Mouse (Mus musculus) MEL (cell line): Measurements from ENCODE around the gene Ctla2a. TPM values are rescaled to one million over a fixed set of nuclear protein-coding genes. Genes with fewer than 3 reads are reported as not detected.

Experiments
- DNase-seq: peaks from one replicate; pipeline ENCODE4 v3.0.0; 2011; ENCODE audit warnings: low read depth, low spot score
- H3K27ac ChIP-seq: 2 replicates; pipeline ENCODE4 v1.5.1; 2012; ENCODE audit warnings: low read depth, mild to moderate bottlenecking, control low read depth, low read length, moderate library complexity; ENCODE audit not compliant: control insufficient read depth
- H3K27me3 ChIP-seq, 2 experiments: fragments of 150-350 bp in 1 of 2; sonication (generic) in 1 of 2; 2 replicates each; pipeline ENCODE4 v1.6.1; 2012; ENCODE audit warnings: low read length in 2 of 2, mild to moderate bottlenecking in 2 of 2, improper control_type of control experiment in 1 of 2, moderate library complexity in 1 of 2; ENCODE audit not compliant: insufficient read depth in 2 of 2, control insufficient read depth in 1 of 2
- H3K36me3 ChIP-seq, 2 experiments: 2 replicates each; pipeline ENCODE4 v1.6.1; 2012 to 2014; ENCODE audit warnings: low read length in 2 of 2, improper control_type of control experiment in 1 of 2, inconsistent platforms in 1 of 2, mild to moderate bottlenecking in 1 of 2; ENCODE audit not compliant: insufficient read depth in 2 of 2, control insufficient read depth in 1 of 2
- H3K4me1 ChIP-seq, 2 experiments: fragments of 150-350 bp in 1 of 2; sonication (generic) in 1 of 2; 2 replicates each; pipeline ENCODE4 v1.6.1; 2012; ENCODE audit warnings: low read length in 2 of 2, improper control_type of control experiment in 1 of 2, mild to moderate bottlenecking in 1 of 2; ENCODE audit not compliant: insufficient read depth in 2 of 2, control insufficient read depth in 1 of 2
- H3K4me3 ChIP-seq, 2 experiments: fragments of 150-350 bp in 1 of 2; sonication (generic) in 1 of 2; 2 replicates each; pipeline ENCODE4 v1.5.1; 2012; ENCODE audit warnings: low read depth in 2 of 2, low read length in 2 of 2, mild to moderate bottlenecking in 2 of 2, moderate library complexity in 2 of 2, control low read depth in 1 of 2, improper control_type of control experiment in 1 of 2; ENCODE audit not compliant: control insufficient read depth in 1 of 2, insufficient read depth in 1 of 2
- H3K79me2 ChIP-seq: 2 replicates; pipeline ENCODE4 v1.6.1; 2012; ENCODE audit warnings: mild to moderate bottlenecking, low read length, moderate library complexity; ENCODE audit not compliant: control insufficient read depth, poor library complexity, insufficient read depth
- H3K9ac ChIP-seq: 2 replicates; pipeline ENCODE4 v1.6.1; 2012; ENCODE audit warnings: low read depth, mild to moderate bottlenecking, control low read depth, low read length, moderate library complexity; ENCODE audit not compliant: control insufficient read depth, poor library complexity, severe bottlenecking
- H3K9me3 ChIP-seq: fragments of 150-350 bp; sonication (generic); replicated peaks from 2 replicates; pipeline ENCODE4 v1.6.1; 2012; ENCODE audit warnings: mild to moderate bottlenecking, low read length, improper control_type of control experiment, moderate library complexity; ENCODE audit not compliant: insufficient read depth
- BHLHE40 ChIP-seq: IDR thresholded peaks from 2 replicates; pipeline ENCODE4 v1.6.1; 2012; ENCODE audit warnings: low read depth, mild to moderate bottlenecking, inconsistent platforms, low read length, improper control_type of control experiment, borderline replicate concordance
- CHD2 ChIP-seq: IDR thresholded peaks from 2 replicates; pipeline ENCODE4 v1.6.1; 2011; ENCODE audit warnings: low read length, improper control_type of control experiment
- HCFC1 ChIP-seq: IDR thresholded peaks from 2 replicates; pipeline ENCODE4 v1.6.1; 2012; ENCODE audit warnings: low read depth, mild to moderate bottlenecking, inconsistent platforms, low read length, improper control_type of control experiment, moderate library complexity
- KAT2A ChIP-seq: conservative IDR thresholded peaks from 2 replicates; pipeline ENCODE4 v1.6.1; 2012; ENCODE audit warnings: low read depth, low read length, improper control_type of control experiment, inconsistent platforms
- MAX ChIP-seq: IDR thresholded peaks from 2 replicates; pipeline ENCODE4 v1.6.1; 2011; ENCODE audit warnings: low read length, improper control_type of control experiment
- MYB ChIP-seq: IDR thresholded peaks from 2 replicates; pipeline ENCODE4 v1.6.1; 2011; ENCODE audit warnings: mild to moderate bottlenecking, low read depth, low read length, improper control_type of control experiment
- NELFE ChIP-seq: IDR thresholded peaks from 2 replicates; pipeline ENCODE4 v1.6.1; 2011; ENCODE audit warnings: low read depth, low read length, improper control_type of control experiment
- NRF1 ChIP-seq: IDR thresholded peaks from 2 replicates; pipeline ENCODE4 v1.6.1; 2014; ENCODE audit warnings: low read depth, mild to moderate bottlenecking, inconsistent platforms, low read length, improper control_type of control experiment, moderate library complexity; ENCODE audit not compliant: poor library complexity, insufficient read depth, severe bottlenecking
- RAD21 ChIP-seq: IDR thresholded peaks from 2 replicates; pipeline ENCODE4 v1.6.1; 2011; ENCODE audit warnings: mild to moderate bottlenecking, low read depth, low read length, improper control_type of control experiment
- RCOR1 ChIP-seq: IDR thresholded peaks from 2 replicates; pipeline ENCODE4 v1.6.1; 2012; ENCODE audit warnings: low read depth, mild to moderate bottlenecking, inconsistent platforms, low read length, improper control_type of control experiment
- SMC3 ChIP-seq: IDR thresholded peaks from 2 replicates; pipeline ENCODE4 v1.6.1; 2011; ENCODE audit warnings: low read depth, low read length, improper control_type of control experiment
- TAL1 ChIP-seq: IDR thresholded peaks from 2 replicates; pipeline ENCODE4 v1.6.1; 2012; ENCODE audit warnings: mild to moderate bottlenecking, inconsistent platforms, low read length, moderate library complexity, mixed read lengths
- TBP ChIP-seq: IDR thresholded peaks from 2 replicates; pipeline ENCODE4 v1.8.0; 2011; ENCODE audit warnings: low read depth, low read length, improper control_type of control experiment
- TCF12 ChIP-seq: IDR thresholded peaks from 2 replicates; pipeline ENCODE4 v1.6.1; 2014; ENCODE audit warnings: low read depth, mild to moderate bottlenecking, inconsistent platforms, low read length, improper control_type of control experiment, moderate library complexity
- USF1 ChIP-seq: IDR thresholded peaks from 2 replicates; pipeline ENCODE4 v1.6.1; 2014; ENCODE audit warnings: low read depth, mild to moderate bottlenecking, inconsistent platforms, low read length, improper control_type of control experiment, moderate library complexity
- ZC3H11A ChIP-seq: IDR thresholded peaks from 2 replicates; pipeline ENCODE4 v1.6.1; 2012; ENCODE audit warnings: low read depth, mild to moderate bottlenecking, inconsistent platforms, low read length, improper control_type of control experiment
- ZKSCAN1 ChIP-seq: IDR thresholded peaks from 2 replicates; pipeline ENCODE4 v1.6.1; 2012; ENCODE audit warnings: low read depth, mild to moderate bottlenecking, inconsistent platforms, low read length, improper control_type of control experiment, moderate library complexity
- ZNF384 ChIP-seq: IDR thresholded peaks from 2 replicates; pipeline ENCODE4 v1.6.1; 2012; ENCODE audit warnings: low read depth, mild to moderate bottlenecking, inconsistent platforms, low read length, improper control_type of control experiment
- polyA plus RNA-seq, 2 experiments: library from polyadenylated mRNA; stranded (reverse) in 1 of 2; unstranded in 1 of 2; fragments of >175 nt in 1 of 2; fragments of >200 nt in 1 of 2; gene quantifications; 2 replicates each; pipeline versions ENCODE4 v1.2.1 to v1.2.4; 2012; ENCODE audit warnings: low replicate concordance in 2 of 2, low read depth in 1 of 2; ENCODE audit not compliant: insufficient read length in 2 of 2, insufficient read depth in 1 of 2, missing spikeins in 1 of 2
- total RNA-seq: library from RNA; depleted of rRNA; stranded (reverse); fragments of 300-350 nt; gene quantifications from 2 replicates; pipeline ENCODE4 v1.2.3, GENCODE M21; 2012; rRNA removed

Gene Ctla2a
- total and polyA plus RNA-seq, 3 experiments = 0.81 to 1.7 TPM; not detected in 1

- no peak overlapping the region for H3K4me3 ChIP-seq
- no peak for TF ChIP-seq ZC3H11A
- TF ChIP-seq RCOR1 = no peak
- no peak overlapping the region for H3K9ac ChIP-seq
- H3K36me3 ChIP-seq = no peaks in the 10 kb centered on the region
- H3K79me2 ChIP-seq = no peaks in the 10 kb centered on the region
- H3K9me3 ChIP-seq = no peaks in the 10 kb centered on the region
- H3K27ac ChIP-seq = no peak overlapping the region
- DNase-seq = no peak
- no peaks in the 10 kb centered on the region for H3K27me3 ChIP-seq
- H3K4me1 ChIP-seq = no peaks in the 10 kb centered on the region
Measured at GRCm38 (mm10) chr13:60895406-60896160, 40.8 kb downstream of the Ctla2a start.

DNA sequence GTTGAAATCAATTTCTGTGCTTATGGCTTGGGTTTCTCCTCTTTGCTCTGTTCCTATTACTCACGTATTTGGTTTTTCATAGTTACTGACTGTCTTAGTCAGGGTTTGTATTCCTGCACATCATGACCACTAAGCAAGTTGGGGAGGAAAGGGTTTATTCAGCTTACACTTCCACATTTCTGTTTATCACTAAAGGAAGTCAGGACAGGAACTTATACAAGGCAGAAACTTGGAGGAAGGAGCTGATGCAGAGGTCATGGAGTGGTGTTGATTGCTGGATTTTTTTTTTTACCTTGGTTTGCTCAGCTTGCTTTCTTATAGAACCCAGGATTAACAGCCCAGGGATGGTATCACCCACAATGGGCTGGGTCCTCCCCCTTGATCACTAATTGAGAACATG is 44.1 kb downstream of the Ctla2a start:
- TF ChIP-seq BHLHE40 = no peak
- no peak for TF ChIP-seq RAD21
- no peak for TF ChIP-seq CHD2
- no peak for TF ChIP-seq TBP
- TF ChIP-seq NELFE = no peak
- no peak for TF ChIP-seq TAL1
- TF ChIP-seq NRF1 = no peak
- TF ChIP-seq HCFC1 = no peak
- no peak for TF ChIP-seq KAT2A
- no peak for TF ChIP-seq ZKSCAN1
- TF ChIP-seq ZC3H11A = no peak
- no peak for TF ChIP-seq MYB
- no peak for TF ChIP-seq SMC3
- no peak for TF ChIP-seq RCOR1
- TF ChIP-seq USF1 = no peak
- no peak for TF ChIP-seq ZNF384
- TF ChIP-seq TCF12 = no peak
- no peak for TF ChIP-seq MAX
- Histone ChIP-seq H3K27ac (no peak overlapping the region), H3K4me3 (no peak overlapping the region), H3K4me1 (no peaks in the 10 kb centered on the region), H3K9me3 (no peaks in the 10 kb centered on the region), H3K36me3 (no peaks in the 10 kb centered on the region), H3K79me2 (no peaks in the 10 kb centered on the region), H3K27me3 (no peaks in the 10 kb centered on the region), H3K9ac (no peak overlapping the region)
- no peak for DNase-seq

Other genes with a start within 250 kb of the Ctla2a start
- gene BC051665, start 150.3 kb downstream of the Ctla2a start, total RNA-seq = not detected in 2 replicates
- not detected for gene BC051665, start 150.3 kb downstream of the Ctla2a start, polyA plus RNA-seq
- not detected in 2 replicates for gene Ctsll3, start 133.8 kb downstream of the Ctla2a start, total RNA-seq
- gene Ctsll3, start 133.8 kb downstream of the Ctla2a start, polyA plus RNA-seq = not detected
- gene 4930486L24Rik, start 72.2 kb downstream of the Ctla2a start, total RNA-seq = not detected in 2 replicates
- not detected for gene 4930486L24Rik, start 72.2 kb downstream of the Ctla2a start, polyA plus RNA-seq
- not detected in 2 replicates for gene Gm49392, start 39.7 kb downstream of the Ctla2a start, total RNA-seq
- gene Gm49392, start 39.7 kb downstream of the Ctla2a start, polyA plus RNA-seq = not detected
- not detected in 2 replicates for gene Ctla2b, start 39.2 kb downstream of the Ctla2a start, total RNA-seq
- not detected for gene Ctla2b, start 39.2 kb downstream of the Ctla2a start, polyA plus RNA-seq
- gene Tpbpb, start 31.7 kb downstream of the Ctla2a start, total RNA-seq = not detected in 2 replicates
- gene Tpbpb, start 31.7 kb downstream of the Ctla2a start, polyA plus RNA-seq = not detected
- not detected in 2 replicates for gene Gm49393, start 1.0 kb downstream of the Ctla2a start, total RNA-seq
- not detected for gene Gm49393, start 1.0 kb downstream of the Ctla2a start, polyA plus RNA-seq
- not detected in 2 replicates for gene Gm49391, start 54 bp downstream of the Ctla2a start, total RNA-seq
- gene Gm49391, start 54 bp downstream of the Ctla2a start, polyA plus RNA-seq = not detected
- gene Tpbpa, start 5.4 kb upstream of the Ctla2a start, total RNA-seq = not detected in 2 replicates
- not detected for gene Tpbpa, start 5.4 kb upstream of the Ctla2a start, polyA plus RNA-seq
- gene Ctsj, start 69.3 kb upstream of the Ctla2a start, total RNA-seq = 0.20 and 0.46 TPM in 2 replicates
- gene Ctsj, start 69.3 kb upstream of the Ctla2a start, polyA plus RNA-seq = under 1 TPM in 1 of 2 experiments, not detected in 1; 0.18 TPM
- gene Ctsq, start 104.0 kb upstream of the Ctla2a start, total RNA-seq = not detected in 2 replicates
- gene Ctsq, start 104.0 kb upstream of the Ctla2a start, polyA plus RNA-seq = not detected
- not detected in 2 replicates for gene Ctsr, start 227.6 kb upstream of the Ctla2a start, total RNA-seq
- gene Ctsr, start 227.6 kb upstream of the Ctla2a start, polyA plus RNA-seq = not detected